Mouse (Mus musculus) adrenal gland, adult 2 months (tissue): Measurements from ENCODE around the gene Bcl2l13. TPM values are rescaled to one million over a fixed set of nuclear protein-coding genes. Genes with fewer than 3 reads are reported as not detected.

Source experiments
- DNase-seq: peaks from one replicate; pipeline ENCODE4 v3.0.0; 2021
- long read RNA-seq: library from polyadenylated mRNA; stranded (forward); transcript quantifications from one replicate; pipeline ENCODE4 v2.0.0, GENCODE M21; 2021
- polyA plus RNA-seq: library from polyadenylated mRNA; depleted of rRNA; stranded (reverse); fragments of >200 nt; gene quantifications from 2 replicates; pipeline ENCODE4 v1.2.3, GENCODE M21; 2012; rRNA removed
- total RNA-seq, 2 experiments: library from RNA; stranded (reverse); gene quantifications; 2 replicates each; pipeline ENCODE4 v1.2.3; 2021

The Bcl2l13 gene
- total RNA-seq (10 to 100 TPM; 70.4 to 84.6 TPM), polyA plus RNA-seq (24.1 and 30.2 TPM in 2 replicates)
- long read RNA-seq, full-length matches to known transcripts, result 33 of 42 reads
- long read RNA-seq, partial matches to known transcripts, result 7 of 42 reads
- long read RNA-seq, other reads (novel, unspliced or antisense), result 2 of 42 reads

GRCm38 (mm10) chr6:120835474-120836374 is at the start of gene Bcl2l13:
TSS of gene Bcl2l13 (plus strand) at chr6:120836212.
- peak; percentile 98 for DNase-seq

GRCm38 (mm10) chr6:120788068-120788607 is 47.9 kb upstream of the Bcl2l13 start:
- DNase-seq, result no peak

- no peak for DNase-seq
Measured at GRCm38 (mm10) chr6:120788904-120789303, 47.1 kb upstream of the Bcl2l13 start.

GRCm38 (mm10) chr6:120790153-120790552 is 45.9 kb upstream of the Bcl2l13 start:
- DNase-seq, result no peak

GRCm38 (mm10) chr6:120790717-120791116 is 45.3 kb upstream of the Bcl2l13 start:
- DNase-seq, result no peak

- no peak for DNase-seq
Measured at GRCm38 (mm10) chr6:120792947-120793346, 43.1 kb upstream of the Bcl2l13 start.

GRCm38 (mm10) chr6:120795422-120796086 is 40.5 kb upstream of the Bcl2l13 start:
- DNase-seq, result no peak

- DNase-seq, result no peak
Measured at GRCm38 (mm10) chr6:120796111-120796510, 39.9 kb upstream of the Bcl2l13 start.

- DNase-seq, result peak; percentile 31
Measured at GRCm38 (mm10) chr6:120798019-120798418, 38.0 kb upstream of the Bcl2l13 start.

GRCm38 (mm10) chr6:120798905-120799304 is 37.1 kb upstream of the Bcl2l13 start:
- no peak for DNase-seq

- DNase-seq, result no peak
Measured at GRCm38 (mm10) chr6:120799581-120800041, 36.4 kb upstream of the Bcl2l13 start.

- DNase-seq, result peak; percentile 53
Measured at GRCm38 (mm10) chr6:120806999-120807737, 28.8 kb upstream of the Bcl2l13 start.

- no peak for DNase-seq
Measured at GRCm38 (mm10) chr6:120807738-120808081, 28.3 kb upstream of the Bcl2l13 start.

- DNase-seq, result peak; percentile 54
Measured at GRCm38 (mm10) chr6:120811999-120812398, 24.0 kb upstream of the Bcl2l13 start.

GRCm38 (mm10) chr6:120819294-120819693 is 16.7 kb upstream of the Bcl2l13 start:
- peak; percentile 52 for DNase-seq

- DNase-seq, result peak; percentile 55
Measured at GRCm38 (mm10) chr6:120820144-120820543, 15.9 kb upstream of the Bcl2l13 start.

GRCm38 (mm10) chr6:120820941-120821340 is 15.1 kb upstream of the Bcl2l13 start:
- DNase-seq, result no peak

GRCm38 (mm10) chr6:120821715-120822114 is 14.3 kb upstream of the Bcl2l13 start:
- no peak for DNase-seq

GRCm38 (mm10) chr6:120822307-120822928 is 13.6 kb upstream of the Bcl2l13 start, which contains the start of gene Atp6v1e1:
TSS of gene Atp6v1e1 (minus strand) at chr6:120822793.
- DNase-seq, result peak; percentile 96

GRCm38 (mm10) chr6:120822937-120823614 is 12.9 kb upstream of the Bcl2l13 start:
- peak; percentile 47 for DNase-seq

GRCm38 (mm10) chr6:120830056-120830455 is 6.0 kb upstream of the Bcl2l13 start:
- no peak for DNase-seq
